Mouse (Mus musculus): ENCODE measurements around the gene Slamf9.

DNA sequence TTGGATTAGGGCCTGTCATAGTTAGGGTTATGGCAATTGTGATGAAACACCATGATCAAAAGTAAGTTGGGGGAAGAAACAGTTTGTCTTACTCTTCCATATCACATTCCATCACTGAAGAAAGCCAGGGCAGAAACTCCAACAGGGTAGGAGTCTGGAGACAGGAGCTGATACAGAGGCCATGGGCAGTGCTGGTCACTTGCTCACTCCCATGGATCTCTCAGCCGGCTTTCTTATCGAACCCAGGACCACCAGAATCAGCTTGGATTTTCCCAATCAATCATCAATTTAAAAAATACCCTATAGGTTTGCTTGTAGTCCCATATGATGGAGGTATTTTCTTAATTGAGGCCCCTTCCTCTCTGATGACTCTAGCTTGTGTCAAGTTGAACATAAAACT lies 21.3 kb upstream of the Slamf9 start:
- TF ChIP-seq TAL1 (conservative IDR thresholded peaks at IDR 0.05; ENCODE audit: low read depth, low read length) (no peak), CTCF (IDR thresholded peaks at IDR 0.05; ENCODE audit: low read depth, low read length) (no peak), GATA1 (IDR thresholded peaks at IDR 0.05; ENCODE audit: borderline replicate concordance, low read length) (no peak), POLR2AphosphoS5 (IDR thresholded peaks at IDR 0.05; ENCODE audit: insufficient replicate concordance, low read depth, low read length) (no peak), GATA2 (IDR thresholded peaks at IDR 0.05; ENCODE audit: borderline replicate concordance, low read depth, low read length) (no peak)

All from G1E (cell line).